ENCODE assay signal across 8 mouse cellular contexts in the genomic region with DNA sequence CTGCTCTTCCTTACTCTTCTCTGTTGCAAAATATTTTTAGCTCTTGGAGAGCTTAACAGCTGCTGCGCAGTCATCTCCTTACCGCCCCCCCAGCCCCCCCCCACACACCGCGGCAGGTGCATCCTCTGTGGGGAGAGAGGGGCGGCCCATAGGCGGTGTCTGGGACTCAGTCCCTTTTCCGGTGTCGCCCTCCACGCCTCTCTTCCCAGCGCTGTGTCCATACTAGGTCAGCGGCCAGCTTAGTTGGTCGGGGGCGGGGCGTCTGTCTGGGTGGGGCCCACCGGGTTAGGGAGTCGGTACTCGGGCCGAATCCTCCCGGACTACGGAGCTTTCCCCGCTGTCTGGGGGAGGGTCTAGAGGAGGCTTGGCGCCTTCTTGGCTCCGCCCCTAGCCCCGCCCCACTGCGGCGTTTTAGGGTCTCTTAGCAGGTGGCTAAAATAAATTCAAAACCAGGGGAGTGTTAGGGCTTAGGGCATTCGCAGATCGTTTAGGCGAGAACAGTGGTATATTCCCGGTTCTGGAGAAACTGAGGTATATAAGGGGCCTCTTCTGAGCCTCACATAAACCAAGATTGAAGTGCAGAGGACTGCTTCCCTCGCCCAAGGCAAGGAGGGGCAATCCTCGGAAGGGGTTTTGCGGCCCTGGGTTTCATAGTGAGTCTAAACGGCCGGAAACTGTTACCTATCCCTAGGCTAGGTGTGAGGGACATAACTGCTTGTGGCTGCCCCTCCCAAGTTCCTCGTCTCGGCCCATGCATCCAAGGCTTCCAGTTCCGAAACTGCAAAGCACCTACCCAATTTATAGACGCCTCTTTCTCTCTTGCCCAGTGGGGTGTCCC. TPM values are rescaled to one million over a fixed set of nuclear protein-coding genes. Genes with fewer than 3 reads are reported as not detected.
DNase-seq lines count a peak whose midpoint lies in the region; ATAC-seq and TF ChIP-seq lines count a peak whose summit lies in the region.

No protein-coding gene starts in this region.

- H3K27me3 ChIP-seq in embryonic facial prominence, embryonic 13.5 days = peaks cover 65% of the 10 kb centered on the region
- peaks cover 16% of the 10 kb centered on the region; the same call in 1 of the 2 replicates for H3K27me3 ChIP-seq in heart, embryonic 15.5 days
- no peaks in the 10 kb centered on the region for H3K27me3 ChIP-seq in kidney, postnatal 0 days (ENCODE audit: insufficient read depth, low read length)
- no peaks in the 10 kb centered on the region for H3K27me3 ChIP-seq in spleen, adult 2 months (ENCODE audit: control insufficient read depth, insufficient read depth, low read length)

- H3K4me3 ChIP-seq in embryonic facial prominence, embryonic 13.5 days = peak overlapping the region; percentile 64
- peak overlapping the region; percentile 69 for H3K4me3 ChIP-seq in heart, embryonic 15.5 days
- H3K4me3 ChIP-seq in kidney, postnatal 0 days (replicated peaks; ENCODE audit: low read depth, low read length) = peak overlapping the region; percentile 52
- peak overlapping the region; percentile 83 for H3K4me3 ChIP-seq in spleen, adult 2 months (ENCODE audit: extremely low read depth, insufficient read depth, insufficient read length)

- TF ChIP-seq CTCF in kidney, postnatal 0 days (IDR thresholded peaks at IDR 0.05; ENCODE audit: low read depth) = no peak
- TF ChIP-seq CTCF in spleen, adult 2 months (IDR thresholded peaks at IDR 0.05; ENCODE audit: extremely low read depth, insufficient read depth, insufficient read length, insufficient replicate concordance) = no peak

- under 1% methylated on average over 39 of the region's 39 CpGs for WGBS in embryonic facial prominence, embryonic 13.5 days
- WGBS in heart, embryonic 15.5 days = under 1% methylated on average over 39 of the region's 39 CpGs
- WGBS in kidney, postnatal 0 days = 2% methylated on average over 39 of the region's 39 CpGs
- WGBS in spleen, adult 2 months = under 1% methylated on average over 39 of the region's 39 CpGs

- peak overlapping the region; percentile 7; the same call in 1 of the 2 replicates for H3K27ac ChIP-seq in embryonic facial prominence, embryonic 13.5 days
- H3K27ac ChIP-seq in heart, embryonic 15.5 days = peak overlapping the region; percentile 74
- peak overlapping the region; percentile 52; the same call in 1 of the 2 replicates for H3K27ac ChIP-seq in kidney, postnatal 0 days
- H3K27ac ChIP-seq in spleen, adult 2 months (ENCODE audit: insufficient read depth, low read length) = peak overlapping the region; percentile 99

- DNase-seq in urinary bladder, postnatal 10 days (ENCODE audit: low spot score) = peak; percentile 52
- DNase-seq in urinary bladder, adult 2 months (ENCODE audit: low spot score) = no peak
- DNase-seq in kidney, postnatal 0 days (ENCODE audit: low spot score) = peak; percentile 61
- peak; percentile 80 to 85 for DNase-seq in lung, postnatal 4 days
- peak; percentile 47 to 86 for DNase-seq in spleen, adult 2 months (ENCODE audit: low read depth in 1 of 2, low spot score in 2 of 2)

- no peaks in the 10 kb centered on the region for H3K9me3 ChIP-seq in embryonic facial prominence, embryonic 13.5 days
- no peaks in the 10 kb centered on the region for H3K9me3 ChIP-seq in heart, embryonic 15.5 days (replicated peaks)
- no peaks in the 10 kb centered on the region for H3K9me3 ChIP-seq in kidney, postnatal 0 days (replicated peaks; ENCODE audit: low read length)

- no peaks in the 10 kb centered on the region for H3K36me3 ChIP-seq in embryonic facial prominence, embryonic 13.5 days
- peaks cover 9% of the 10 kb centered on the region; the same call in 1 of the 2 replicates for H3K36me3 ChIP-seq in heart, embryonic 15.5 days
- H3K36me3 ChIP-seq in kidney, postnatal 0 days (ENCODE audit: insufficient read depth, low read length) = no peaks in the 10 kb centered on the region
- H3K36me3 ChIP-seq in spleen, adult 2 months (ENCODE audit: control insufficient read depth, insufficient read depth, low read length) = peaks cover 11% of the 10 kb centered on the region

- peak overlapping the region; percentile 75; the same call in 1 of the 2 replicates for H3K9ac ChIP-seq in embryonic facial prominence, embryonic 13.5 days
- H3K9ac ChIP-seq in heart, embryonic 15.5 days = peak overlapping the region; percentile 72
- H3K9ac ChIP-seq in kidney, postnatal 0 days (ENCODE audit: low read depth, low read length) = peak overlapping the region; percentile 67; the same call in 1 of the 2 replicates

- peak; percentile 49 for ATAC-seq in embryonic facial prominence, embryonic 13.5 days (ENCODE audit: insufficient number of reproducible peaks, insufficient read depth, low FRiP score, low TSS enrichment, low read depth)
- ATAC-seq in heart, embryonic 15.5 days (replicated peaks; ENCODE audit: insufficient number of reproducible peaks, insufficient read depth, low FRiP score, low read depth) = peak; percentile 62
- ATAC-seq in kidney, postnatal 0 days (replicated peaks; ENCODE audit: low FRiP score, low read depth) = peak; percentile 16; the same call in 1 of the 2 replicates
- no peak for ATAC-seq in erythroid progenitor cell, adult 5-6 weeks (replicated peaks; ENCODE audit: low FRiP score, poor library complexity, severe bottlenecking)

- TF ChIP-seq POLR2A in spleen, adult 2 months (IDR thresholded peaks at IDR 0.05; ENCODE audit: low read depth, low read length) = peak; percentile 19; the same call in 1 of the 2 replicates

- H3K4me1 ChIP-seq in embryonic facial prominence, embryonic 13.5 days = peaks cover 49% of the 10 kb centered on the region
- peaks cover 38% of the 10 kb centered on the region for H3K4me1 ChIP-seq in heart, embryonic 15.5 days (replicated peaks)
- peaks cover 32% of the 10 kb centered on the region for H3K4me1 ChIP-seq in kidney, postnatal 0 days (replicated peaks; ENCODE audit: insufficient read depth, low read length)
- H3K4me1 ChIP-seq in spleen, adult 2 months (ENCODE audit: control insufficient read depth, insufficient read depth, insufficient read length) = peaks cover 15% of the 10 kb centered on the region; the same call in 1 of the 2 replicates

- H3K4me2 ChIP-seq in embryonic facial prominence, embryonic 13.5 days = peak overlapping the region; percentile 99
- H3K4me2 ChIP-seq in heart, embryonic 15.5 days = peak overlapping the region; percentile 100
- H3K4me2 ChIP-seq in kidney, postnatal 0 days (ENCODE audit: low read length) = peak overlapping the region; percentile 91

RNA-seq across cellular contexts. Expression of a gene that starts 0.5 kb away (rescaled TPM):
- polyA plus RNA-seq in urinary bladder, adult 2 months (2012; rRNA removed) = 106 and 109 TPM in 2 replicates
- 32.0 and 36.1 TPM in 2 replicates for polyA plus RNA-seq in embryonic facial prominence, embryonic 13.5 days (2015; fragmentation: Nextera tagmentation; extraction: Ambion mirVana)
- polyA plus RNA-seq in heart, embryonic 15.5 days (2015; fragmentation: Nextera tagmentation; extraction: Ambion mirVana) = 54.8 TPM in 2 replicates
- polyA plus RNA-seq in kidney, postnatal 0 days (2015; fragmentation: Nextera tagmentation; extraction: Ambion mirVana) = 97.5 and 116 TPM in 2 replicates
- 681 and 703 TPM in 2 replicates for polyA plus RNA-seq in spleen, adult 2 months (2012; rRNA removed)
- 42.3 and 47.2 TPM in 2 replicates for total RNA-seq in erythroid progenitor cell, adult 5-6 weeks (2015; ENCODE audit: low replicate concordance)
- 29.9 and 37.7 TPM in 2 replicates for total RNA-seq in erythroid progenitor cell, adult 5-6 weeks (2017; ENCODE audit: low replicate concordance)

RNA-seq across cellular contexts. Expression of a gene that starts 14.5 kb away (rescaled TPM):
- polyA plus RNA-seq in urinary bladder, adult 2 months (2012; rRNA removed) = 34.8 and 47.2 TPM in 2 replicates
- polyA plus RNA-seq in embryonic facial prominence, embryonic 13.5 days (2015; fragmentation: Nextera tagmentation; extraction: Ambion mirVana) = 3.7 and 5.4 TPM in 2 replicates
- polyA plus RNA-seq in heart, embryonic 15.5 days (2015; fragmentation: Nextera tagmentation; extraction: Ambion mirVana) = 282 and 297 TPM in 2 replicates
- polyA plus RNA-seq in kidney, postnatal 0 days (2015; fragmentation: Nextera tagmentation; extraction: Ambion mirVana) = 24.5 and 25.8 TPM in 2 replicates
- 7.3 and 8.1 TPM in 2 replicates for polyA plus RNA-seq in spleen, adult 2 months (2012; rRNA removed)
- 2.2 and 4.6 TPM in 2 replicates for total RNA-seq in erythroid progenitor cell, adult 5-6 weeks (2015; ENCODE audit: low replicate concordance)
- total RNA-seq in erythroid progenitor cell, adult 5-6 weeks (2017; ENCODE audit: low replicate concordance) = 0.64 and 2.6 TPM in 2 replicates

RNA-seq across cellular contexts. Expression of a gene that starts 19.9 kb away (rescaled TPM):
- 1.3 and 1.5 TPM in 2 replicates for polyA plus RNA-seq in urinary bladder, adult 2 months (2012; rRNA removed)
- polyA plus RNA-seq in embryonic facial prominence, embryonic 13.5 days (2015; fragmentation: Nextera tagmentation; extraction: Ambion mirVana) = 2.0 and 2.1 TPM in 2 replicates
- polyA plus RNA-seq in heart, embryonic 15.5 days (2015; fragmentation: Nextera tagmentation; extraction: Ambion mirVana) = 0.47 and 0.60 TPM in 2 replicates
- polyA plus RNA-seq in kidney, postnatal 0 days (2015; fragmentation: Nextera tagmentation; extraction: Ambion mirVana) = 5.9 and 6.7 TPM in 2 replicates
- 2.2 and 2.9 TPM in 2 replicates for polyA plus RNA-seq in spleen, adult 2 months (2012; rRNA removed)
- not detected in 2 replicates for total RNA-seq in erythroid progenitor cell, adult 5-6 weeks (2015; ENCODE audit: low replicate concordance)
- total RNA-seq in erythroid progenitor cell, adult 5-6 weeks (2017; ENCODE audit: low replicate concordance) = not detected in 2 replicates

RNA-seq across cellular contexts. Expression of a gene that starts 35.2 kb away (rescaled TPM):
- 89.7 and 158 TPM in 2 replicates for polyA plus RNA-seq in urinary bladder, adult 2 months (2012; rRNA removed)
- polyA plus RNA-seq in embryonic facial prominence, embryonic 13.5 days (2015; fragmentation: Nextera tagmentation; extraction: Ambion mirVana) = 137 and 151 TPM in 2 replicates
- polyA plus RNA-seq in heart, embryonic 15.5 days (2015; fragmentation: Nextera tagmentation; extraction: Ambion mirVana) = 79.0 and 98.4 TPM in 2 replicates
- polyA plus RNA-seq in kidney, postnatal 0 days (2015; fragmentation: Nextera tagmentation; extraction: Ambion mirVana) = 91.1 and 97.2 TPM in 2 replicates
- polyA plus RNA-seq in spleen, adult 2 months (2012; rRNA removed) = 177 and 239 TPM in 2 replicates
- total RNA-seq in erythroid progenitor cell, adult 5-6 weeks (2015; ENCODE audit: low replicate concordance) = 145 and 153 TPM in 2 replicates
- 171 and 223 TPM in 2 replicates for total RNA-seq in erythroid progenitor cell, adult 5-6 weeks (2017; ENCODE audit: low replicate concordance)

RNA-seq across cellular contexts. Expression of a gene that starts 57.7 kb away (rescaled TPM):
- 63.7 and 88.3 TPM in 2 replicates for polyA plus RNA-seq in urinary bladder, adult 2 months (2012; rRNA removed)
- 13.8 and 15.3 TPM in 2 replicates for polyA plus RNA-seq in embryonic facial prominence, embryonic 13.5 days (2015; fragmentation: Nextera tagmentation; extraction: Ambion mirVana)
- 12.6 and 17.9 TPM in 2 replicates for polyA plus RNA-seq in heart, embryonic 15.5 days (2015; fragmentation: Nextera tagmentation; extraction: Ambion mirVana)
- polyA plus RNA-seq in kidney, postnatal 0 days (2015; fragmentation: Nextera tagmentation; extraction: Ambion mirVana) = 12.2 and 13.5 TPM in 2 replicates
- polyA plus RNA-seq in spleen, adult 2 months (2012; rRNA removed) = 487 and 792 TPM in 2 replicates
- 14.7 and 19.8 TPM in 2 replicates for total RNA-seq in erythroid progenitor cell, adult 5-6 weeks (2015; ENCODE audit: low replicate concordance)
- total RNA-seq in erythroid progenitor cell, adult 5-6 weeks (2017; ENCODE audit: low replicate concordance) = 19.4 and 37.7 TPM in 2 replicates

Comparison
In these comparisons a context has a peak if more than half of its experiments do, and no peak if none do; other contexts are left out.
1. H3K27ac ChIP-seq: peak in every context shown above with its lines; median percentile 99 in spleen, adult 2 months; 74 in heart, embryonic 15.5 days; 52 in kidney, postnatal 0 days; 7 in embryonic facial prominence, embryonic 13.5 days.